Mouse (Mus musculus) kidney, postnatal 14 days (tissue): ENCODE measurements at regions not wholly inside any gene's neighbourhood (a gene's known extent, or its start where the extent isn't known, plus 50 kb on each side); places are given as distances from the start of the nearest gene placed in this dataset.

ENCODE experiments used
- DNase-seq: peaks from one replicate; pipeline ENCODE4 v3.0.0; 2022; ENCODE audit warnings: mixed read lengths

GRCm38 (mm10) chr7:77933366-77933765 is 804.4 kb downstream of the Ntrk3 start:
- DNase-seq, result no peak

- DNase-seq, result peak; percentile 77
Observed at GRCm38 (mm10) chr7:77928479-77929467, 809.0 kb downstream of the Ntrk3 start.

DNA sequence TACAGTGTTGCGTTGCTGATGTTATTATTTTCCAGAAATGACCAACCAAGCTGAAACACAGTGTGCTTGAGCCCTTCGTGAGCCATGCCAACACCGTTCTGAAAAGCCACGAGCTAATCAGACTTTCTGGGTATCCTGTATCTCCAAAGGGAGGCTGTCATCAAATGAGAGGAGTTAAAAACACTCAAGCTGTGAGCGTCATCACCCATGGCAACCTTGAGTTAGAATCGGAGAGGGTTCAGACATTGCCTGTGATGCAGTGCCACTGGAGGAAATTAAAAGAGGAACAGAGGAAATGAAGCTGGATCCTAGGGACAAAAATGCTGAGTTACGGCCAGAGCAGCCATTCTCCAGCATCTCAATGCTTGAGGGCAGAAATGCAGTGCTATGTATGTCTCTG is 838.6 kb downstream of the Ntrk3 start:
- DNase-seq, result no peak

DNA sequence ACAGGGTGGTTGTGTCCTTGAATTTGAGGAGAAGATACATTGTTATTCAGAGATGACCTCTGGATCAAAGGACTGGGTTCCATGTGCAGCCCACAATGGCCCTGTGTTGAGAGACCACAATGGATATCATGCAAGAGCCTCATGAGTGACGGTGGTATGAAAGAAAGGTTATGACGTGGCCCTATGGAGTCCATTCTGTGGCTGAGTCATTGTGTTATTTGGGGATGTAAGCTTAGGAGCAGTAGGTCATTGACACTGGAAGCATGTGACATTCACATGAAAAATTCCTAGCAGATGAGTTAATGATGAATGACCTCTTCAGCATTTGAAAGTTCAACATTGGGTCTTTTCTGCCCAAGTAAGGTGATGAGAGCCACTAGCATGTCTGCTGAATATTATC is 849.3 kb downstream of the Ntrk3 start:
- DNase-seq, result no peak

DNA sequence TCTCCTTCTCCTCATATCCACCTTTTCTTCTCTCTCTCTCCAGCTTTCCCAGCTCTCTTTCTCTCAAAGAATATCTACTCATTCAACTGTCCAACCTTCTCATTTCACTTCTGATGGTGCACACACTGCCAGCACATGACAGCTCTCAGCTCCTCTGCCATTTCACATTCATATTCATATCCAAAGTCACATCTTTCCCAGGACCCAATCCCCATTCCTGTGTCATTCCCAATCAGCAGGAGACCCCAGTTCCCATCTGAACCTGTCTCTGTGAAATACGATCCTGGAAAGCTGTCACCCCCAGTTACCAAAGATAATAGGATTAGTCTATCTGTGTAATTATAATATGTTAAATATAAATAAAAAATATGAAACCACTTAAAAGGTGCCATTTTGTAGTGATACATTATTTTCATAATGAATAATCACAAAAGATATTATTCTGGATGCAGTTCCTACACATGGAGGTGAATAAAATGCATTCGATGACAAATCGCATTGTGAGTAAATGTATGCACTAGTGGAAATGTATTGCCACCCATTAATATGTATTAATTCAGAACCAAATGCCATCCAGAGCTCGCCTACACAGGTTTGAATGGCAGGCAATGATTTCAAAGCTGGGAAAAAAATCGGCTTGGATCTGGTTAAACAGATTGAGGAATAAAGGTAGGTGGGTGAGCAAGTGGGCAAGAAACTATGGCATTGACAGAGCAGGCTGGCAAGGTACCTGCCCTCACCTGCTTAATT is 855.0 kb downstream of the Ntrk3 start:
- no peak for DNase-seq

DNA sequence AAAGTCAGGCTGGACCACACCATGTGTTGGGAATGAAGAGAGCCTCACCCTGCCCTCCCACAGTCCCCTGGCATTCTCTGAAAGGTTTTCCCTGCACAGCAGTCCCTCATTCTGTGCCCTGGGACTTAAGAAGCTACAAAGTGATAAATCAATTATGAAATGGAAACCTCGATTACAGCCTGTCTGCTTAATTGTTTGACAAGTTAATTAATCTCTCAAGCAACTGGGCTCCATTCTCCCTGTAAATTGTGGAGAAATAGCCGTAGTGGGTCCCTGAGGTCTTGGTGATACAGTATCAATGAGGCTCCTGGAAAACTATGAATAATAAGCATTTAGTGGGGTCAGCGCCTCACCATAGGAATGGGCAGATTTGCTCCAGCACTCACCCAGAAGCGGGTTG is 870.3 kb downstream of the Ntrk3 start:
- DNase-seq, result no peak

DNA sequence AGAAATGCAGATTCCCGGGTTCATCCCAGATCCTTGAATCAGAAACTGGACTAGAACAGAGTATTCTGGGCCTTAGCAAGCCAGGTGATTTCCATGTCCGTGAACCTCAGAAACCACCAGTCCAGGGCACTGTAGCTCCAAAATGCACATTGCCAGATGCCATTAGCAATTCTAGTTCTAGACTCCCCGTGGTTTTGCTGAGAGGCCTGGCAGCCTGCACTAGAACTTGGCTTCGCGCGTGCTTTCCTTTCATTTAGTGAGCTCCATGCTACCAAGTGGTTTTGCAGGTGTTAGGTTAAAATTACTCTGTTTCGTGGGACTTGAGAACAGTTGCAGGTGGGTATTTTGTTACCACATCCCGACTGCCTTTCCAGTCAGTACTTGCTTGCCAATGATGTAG is 876.0 kb downstream of the Ntrk3 start:
- DNase-seq, result no peak

- no peak for DNase-seq
Observed at GRCm38 (mm10) chr7:77858436-77858835, 879.4 kb downstream of the Ntrk3 start.

DNA sequence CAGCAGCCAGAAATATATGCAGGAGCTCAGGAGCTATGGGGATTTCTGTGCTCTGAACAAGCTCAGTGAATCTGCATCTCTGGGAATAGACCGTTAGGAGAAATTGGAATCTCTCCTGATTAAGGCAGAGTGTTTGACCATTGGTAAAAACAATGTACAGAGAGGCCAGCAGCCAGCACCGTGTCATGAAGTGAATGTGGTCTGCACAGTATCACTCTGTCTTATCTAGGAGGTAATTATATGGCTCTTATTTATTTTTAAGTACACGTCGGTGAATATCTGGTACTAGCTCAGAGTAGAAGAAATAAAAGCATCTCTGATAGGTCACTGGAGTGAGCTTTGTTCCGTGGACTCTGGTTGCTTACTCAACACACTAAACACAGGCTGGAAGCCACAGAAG is 879.8 kb downstream of the Ntrk3 start:
- no peak for DNase-seq

DNA sequence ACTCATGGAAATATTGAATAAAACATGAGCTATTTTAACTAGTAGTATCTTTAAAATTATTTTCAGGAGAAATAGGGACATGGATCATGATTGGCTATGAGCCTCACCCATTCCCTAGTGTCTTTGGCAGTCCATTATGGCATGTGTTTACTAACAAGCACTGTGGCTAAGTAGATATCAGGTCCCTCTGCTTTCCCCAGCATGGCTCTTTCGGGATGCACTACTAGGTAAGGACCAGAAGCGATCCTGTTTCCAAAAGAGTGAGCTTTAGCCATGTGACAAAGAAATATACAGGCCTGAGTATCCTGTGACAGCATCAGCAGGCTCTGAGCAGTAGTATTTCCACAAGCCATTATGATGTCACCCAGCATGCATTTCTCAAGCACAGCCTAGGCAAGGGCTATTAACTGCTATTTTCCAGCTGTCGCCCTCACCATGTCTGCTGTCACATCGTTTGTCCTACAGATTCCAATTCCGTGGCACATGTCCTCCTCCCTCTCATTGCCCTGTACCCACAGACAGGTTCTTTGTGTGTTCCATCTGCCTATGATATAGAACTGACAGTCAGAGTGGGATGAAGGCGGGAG is 882.1 kb downstream of the Ntrk3 start:
- no peak for DNase-seq

GRCm38 (mm10) chr7:77855077-77855476 is 882.7 kb downstream of the Ntrk3 start:
- DNase-seq, result no peak

DNA sequence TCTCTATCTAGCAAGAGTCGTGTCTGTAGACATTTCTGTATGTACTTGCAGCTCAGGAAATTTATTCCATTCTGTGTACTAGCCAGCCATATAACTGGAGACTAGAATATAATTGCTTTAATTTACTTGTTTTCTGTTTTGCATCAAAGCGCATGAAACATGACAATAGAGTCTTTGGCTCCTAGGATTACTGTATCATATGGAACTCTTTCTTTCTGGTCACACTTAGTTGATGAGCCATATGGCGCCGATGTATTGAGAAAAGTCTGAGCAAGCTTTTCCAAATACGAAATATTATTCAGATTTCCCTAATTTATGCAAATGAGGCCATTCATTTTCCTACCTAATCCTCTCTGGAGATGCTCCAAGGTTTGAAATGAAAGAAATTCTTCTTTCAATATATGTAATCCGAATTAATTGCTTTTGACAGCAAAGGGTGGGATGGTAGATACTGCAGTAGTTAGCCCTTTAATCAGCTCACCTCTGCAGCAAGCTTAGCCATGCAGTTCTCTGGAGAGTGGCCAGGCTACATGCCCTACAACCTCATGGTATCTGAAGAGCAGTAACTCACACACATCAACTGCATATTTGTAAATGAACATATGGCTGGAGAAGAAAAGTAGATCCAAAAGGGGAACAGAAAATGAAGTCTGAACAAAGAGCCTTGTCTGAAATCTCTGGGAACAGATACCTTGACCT is 913.4 kb downstream of the Ntrk3 start:
- no peak for DNase-seq

GRCm38 (mm10) chr7:77812052-77812903 is 925.5 kb downstream of the Ntrk3 start:
- DNase-seq, result peak; percentile 1

DNA sequence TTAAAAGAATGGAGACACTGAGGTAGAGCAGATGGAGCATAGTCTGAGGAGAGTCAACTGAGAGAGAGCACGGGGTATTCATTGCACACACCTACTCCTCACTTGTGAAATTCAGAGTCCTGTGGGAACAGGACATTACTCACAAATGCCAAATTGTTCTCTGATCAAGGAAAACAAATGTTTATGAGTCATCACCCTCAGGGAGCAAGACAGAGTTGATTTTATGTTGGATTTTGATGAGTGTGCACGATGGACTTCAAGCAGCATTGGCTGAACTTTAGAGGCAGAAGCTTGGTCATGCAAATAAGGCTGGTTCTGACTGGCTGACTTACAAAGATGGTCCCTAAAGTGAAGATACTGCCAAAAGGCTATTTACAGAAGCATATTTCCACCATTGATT is 951.0 kb downstream of the Ntrk3 start:
- DNase-seq, result no peak

GRCm38 (mm10) chr7:77771711-77772449 is 965.9 kb downstream of the Ntrk3 start:
- DNase-seq, result peak; percentile 26

GRCm38 (mm10) chr7:77738996-77739765 is 998.6 kb downstream of the Ntrk3 start:
- no peak for DNase-seq
